ENCODE assay signal across 24 mouse cellular contexts in the genomic region with DNA sequence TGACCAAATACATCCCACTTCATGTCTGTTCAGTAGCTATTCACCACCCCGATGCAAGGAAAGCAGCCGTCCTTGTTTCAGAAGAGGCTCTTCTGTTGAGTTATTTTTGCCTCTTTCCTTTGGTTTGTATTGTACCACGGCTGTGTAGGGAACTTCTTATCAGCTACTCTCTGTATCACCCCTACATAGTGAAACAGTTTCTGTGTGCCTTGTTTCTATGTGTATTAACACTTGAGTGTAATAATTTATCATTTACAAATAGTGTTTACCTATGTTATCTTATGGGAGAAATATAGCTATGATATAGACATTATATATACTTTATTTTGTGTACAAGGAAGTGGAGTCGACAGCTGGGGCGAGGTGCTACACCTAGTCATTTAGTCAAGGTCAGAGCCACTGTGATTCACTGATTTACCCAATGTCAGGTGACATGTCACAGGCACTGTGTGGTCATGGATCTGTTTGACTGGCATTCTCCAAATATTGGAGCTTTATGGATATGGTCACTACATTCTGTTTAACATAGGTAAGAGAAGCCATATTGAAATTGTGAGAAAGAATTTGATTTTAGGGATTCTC.
"Had no signal": no experiment of that assay in that cellular context is flagged by ENCODE, and none has a peak within 500 bp of the region (broad histone marks: within the 10 kb centered on the region; RNA-seq: fewer than 3 reads in every experiment).

No protein-coding gene starts in this region.

- H3K4me2 ChIP-seq: intestine, embryonic 15.5 days; limb, embryonic 12.5 days; limb, embryonic 15.5 days; liver, embryonic 11.5 days; lung, embryonic 14.5 days; midbrain, embryonic 11.5 days; midbrain, embryonic 15.5 days; neural tube, embryonic 12.5 days; neural tube, embryonic 15.5 days had no signal

- ATAC-seq: intestine, embryonic 15.5 days; liver, postnatal 0 days; lung, postnatal 0 days; midbrain, embryonic 15.5 days had no signal

- H3K36me3 ChIP-seq: intestine, embryonic 15.5 days; limb, embryonic 12.5 days; limb, embryonic 15.5 days; midbrain, embryonic 15.5 days; neural tube, embryonic 12.5 days; neural tube, embryonic 15.5 days had no signal

- H3K27me3 ChIP-seq: intestine, embryonic 15.5 days; limb, embryonic 15.5 days; megakaryocyte, embryonic 14.5 days; midbrain, embryonic 15.5 days; neural tube, embryonic 12.5 days; neural tube, embryonic 15.5 days had no signal

- H3K4me3 ChIP-seq: intestine, embryonic 15.5 days; left cerebral cortex, adult 2 months; limb, embryonic 12.5 days; limb, embryonic 15.5 days; megakaryocyte, embryonic 14.5 days; midbrain, embryonic 15.5 days; neural tube, embryonic 12.5 days; neural tube, embryonic 15.5 days had no signal

- H3K9me3 ChIP-seq: intestine, embryonic 15.5 days; limb, embryonic 12.5 days; limb, embryonic 15.5 days; megakaryocyte, embryonic 14.5 days; midbrain, embryonic 15.5 days; neural tube, embryonic 12.5 days; neural tube, embryonic 15.5 days had no signal

- H3K27ac ChIP-seq: intestine, embryonic 15.5 days; kidney, postnatal 0 days; left cerebral cortex, adult 2 months; limb, embryonic 12.5 days; limb, embryonic 15.5 days; liver, embryonic 14.5 days; macrophage; midbrain, embryonic 15.5 days; neural tube, embryonic 12.5 days; neural tube, embryonic 15.5 days had no signal

- H3K4me1 ChIP-seq: intestine, embryonic 15.5 days; limb, embryonic 12.5 days; limb, embryonic 15.5 days; midbrain, embryonic 15.5 days; neural tube, embryonic 12.5 days; neural tube, embryonic 15.5 days had no signal

- H3K9ac ChIP-seq: intestine, embryonic 15.5 days; limb, embryonic 12.5 days; limb, embryonic 15.5 days; liver, embryonic 14.5 days; liver, postnatal 0 days; lung, embryonic 14.5 days; midbrain, embryonic 15.5 days; neural tube, embryonic 12.5 days; neural tube, embryonic 15.5 days had no signal

- DNase-seq: kidney, adult 2 months; kidney, postnatal 25 days; layer of hippocampus, adult 9-11 months; left cerebral cortex, postnatal 4 days; liver, postnatal 0 days; lung, embryonic 14.5 days; right cerebral cortex, adult 18-20 months; right cerebral cortex, postnatal 14 days; right cerebral cortex, postnatal 4 days; thymus, postnatal 25 days had no signal
